Mouse (Mus musculus) thymus, adult 2 months (tissue): Measurements from ENCODE around the gene Tent4b. TPM values are rescaled to one million over a fixed set of nuclear protein-coding genes. Genes with fewer than 3 reads are reported as not detected.

Experiments
- DNase-seq: peaks from one replicate; pipeline ENCODE4 v3.0.0; 2021
- H3K27ac ChIP-seq: fragments of 200-500 bp; 2 replicates; pipeline ENCODE4 v1.5.1; 2012; ENCODE audit warnings: low read length, control low read depth; ENCODE audit not compliant: control insufficient read depth, insufficient read depth
- H3K27me3 ChIP-seq: fragments of 200-500 bp; 2 replicates; pipeline ENCODE4 v1.6.1; 2012; ENCODE audit warnings: mild to moderate bottlenecking, low read length, moderate library complexity, mixed read lengths; ENCODE audit not compliant: control insufficient read depth, insufficient read depth
- H3K36me3 ChIP-seq: fragments of 200-500 bp; 2 replicates; pipeline ENCODE4 v1.6.1; 2012; ENCODE audit warnings: mild to moderate bottlenecking, low read length, moderate library complexity; ENCODE audit not compliant: control insufficient read depth, insufficient read depth
- H3K4me1 ChIP-seq: fragments of 200-500 bp; replicated peaks from 2 replicates; pipeline ENCODE4 v1.6.1; 2012; ENCODE audit warnings: low read length; ENCODE audit not compliant: control insufficient read depth, insufficient read depth
- H3K4me3 ChIP-seq: fragments of 200-500 bp; 2 replicates; pipeline ENCODE4 v1.5.1; 2012; ENCODE audit warnings: mild to moderate bottlenecking, low read length, control low read depth, moderate library complexity; ENCODE audit not compliant: control insufficient read depth, insufficient read depth
- CTCF ChIP-seq: fragments of 200-500 bp; IDR thresholded peaks from 2 replicates; pipeline ENCODE4 v1.5.1; 2012; ENCODE audit warnings: mild to moderate bottlenecking, control low read depth, low read length, moderate library complexity, borderline replicate concordance; ENCODE audit not compliant: control insufficient read depth, poor library complexity, insufficient read depth; ENCODE audit errors: extremely low read depth
- POLR2A ChIP-seq: fragments of 200-500 bp; IDR thresholded peaks from 2 replicates; pipeline ENCODE4 v1.6.1; 2012; ENCODE audit warnings: mild to moderate bottlenecking, low read length, control low read depth, moderate library complexity; ENCODE audit not compliant: control insufficient read depth, poor library complexity, insufficient read depth; ENCODE audit errors: extremely low read depth
- WGBS: fragments of 180-500 bp; shearing (Covaris S2); methylation state at CpG from one replicate; pipeline ENCODE4 v1.1.7; 2018; 5-methylcytosine and 5-hydroxymethylcytosine counted together
- polyA plus RNA-seq: library from polyadenylated mRNA; depleted of rRNA; stranded (reverse); fragments of >200 nt; gene quantifications from 2 replicates; pipeline ENCODE4 v1.2.3, GENCODE M21; 2012

Gene Tent4b
- polyA plus RNA-seq, 1 experiment: 34.1 TPM

GRCm38 (mm10) chr8:88282684-88283083 is 83.7 kb downstream of the Tent4b start:
- WGBS: 36% methylated on average over 8 of the region's 8 CpGs
- H3K27ac ChIP-seq: no peak overlapping the region
- no peak for TF ChIP-seq CTCF
- no peak for TF ChIP-seq POLR2A
- H3K4me3 ChIP-seq: no peak overlapping the region
- H3K27me3 ChIP-seq: no peaks in the 10 kb centered on the region
- no peak for DNase-seq
- no peaks in the 10 kb centered on the region for H3K36me3 ChIP-seq
- peaks cover 26% of the 10 kb centered on the region for H3K4me1 ChIP-seq

DNA sequence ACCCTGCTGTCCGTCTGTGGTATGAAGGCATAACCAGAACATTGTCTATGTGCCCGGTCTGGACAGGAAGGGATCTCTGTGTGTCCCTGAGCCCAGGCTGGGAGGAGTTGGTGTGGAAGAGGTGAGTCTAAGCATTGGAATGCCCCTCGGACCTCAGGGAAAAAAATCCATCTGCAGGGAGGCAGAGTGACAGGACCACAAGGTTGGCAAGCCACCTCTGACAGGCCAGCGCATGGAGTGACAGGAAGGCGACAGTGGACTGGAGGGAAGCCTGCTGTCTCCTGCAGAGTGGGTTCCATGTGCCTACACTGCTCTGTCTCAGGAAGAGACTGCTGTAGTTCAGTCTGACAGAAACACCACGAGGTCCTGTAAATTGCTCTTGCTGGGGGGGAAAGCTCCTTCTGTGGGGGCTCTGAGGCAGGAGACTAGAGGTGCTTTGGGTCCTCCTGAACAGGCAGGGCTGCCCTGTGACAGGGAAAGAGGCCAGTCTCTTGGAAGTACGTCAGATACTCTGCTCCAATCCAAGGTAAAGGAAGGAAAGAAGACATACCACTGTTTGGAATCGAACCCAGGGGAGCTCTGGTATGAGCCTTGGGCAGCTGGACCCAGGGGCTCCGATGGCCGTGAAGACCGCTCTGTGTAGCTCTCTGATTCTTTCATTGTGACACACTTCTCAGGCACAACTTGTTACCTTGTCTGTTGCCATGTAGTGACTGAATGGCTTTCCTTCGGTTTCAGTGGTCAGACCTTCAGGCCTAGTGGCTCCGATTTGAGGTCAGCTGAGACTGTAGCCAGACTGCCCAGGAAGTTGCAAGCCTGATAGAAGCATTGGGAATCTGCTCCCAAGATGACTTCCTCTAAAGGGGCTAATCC is 84.5 kb downstream of the Tent4b start:
- no peak overlapping the region for H3K4me3 ChIP-seq
- no peak for DNase-seq
- H3K36me3 ChIP-seq: no peaks in the 10 kb centered on the region
- H3K27me3 ChIP-seq: no peaks in the 10 kb centered on the region
- TF ChIP-seq CTCF (no peak), POLR2A (no peak)
- peaks cover 34% of the 10 kb centered on the region for H3K4me1 ChIP-seq
- no peak overlapping the region for H3K27ac ChIP-seq
- WGBS: 90% methylated on average over 13 of the region's 13 CpGs

GRCm38 (mm10) chr8:88284738-88285137 is 85.7 kb downstream of the Tent4b start:
- peaks cover 38% of the 10 kb centered on the region for H3K4me1 ChIP-seq
- H3K36me3 ChIP-seq: no peaks in the 10 kb centered on the region
- H3K4me3 ChIP-seq: no peak overlapping the region
- 91% methylated on average over 7 of the region's 7 CpGs for WGBS
- no peaks in the 10 kb centered on the region for H3K27me3 ChIP-seq
- no peak for DNase-seq
- TF ChIP-seq POLR2A: no peak
- TF ChIP-seq CTCF: no peak
- H3K27ac ChIP-seq: no peak overlapping the region

DNA sequence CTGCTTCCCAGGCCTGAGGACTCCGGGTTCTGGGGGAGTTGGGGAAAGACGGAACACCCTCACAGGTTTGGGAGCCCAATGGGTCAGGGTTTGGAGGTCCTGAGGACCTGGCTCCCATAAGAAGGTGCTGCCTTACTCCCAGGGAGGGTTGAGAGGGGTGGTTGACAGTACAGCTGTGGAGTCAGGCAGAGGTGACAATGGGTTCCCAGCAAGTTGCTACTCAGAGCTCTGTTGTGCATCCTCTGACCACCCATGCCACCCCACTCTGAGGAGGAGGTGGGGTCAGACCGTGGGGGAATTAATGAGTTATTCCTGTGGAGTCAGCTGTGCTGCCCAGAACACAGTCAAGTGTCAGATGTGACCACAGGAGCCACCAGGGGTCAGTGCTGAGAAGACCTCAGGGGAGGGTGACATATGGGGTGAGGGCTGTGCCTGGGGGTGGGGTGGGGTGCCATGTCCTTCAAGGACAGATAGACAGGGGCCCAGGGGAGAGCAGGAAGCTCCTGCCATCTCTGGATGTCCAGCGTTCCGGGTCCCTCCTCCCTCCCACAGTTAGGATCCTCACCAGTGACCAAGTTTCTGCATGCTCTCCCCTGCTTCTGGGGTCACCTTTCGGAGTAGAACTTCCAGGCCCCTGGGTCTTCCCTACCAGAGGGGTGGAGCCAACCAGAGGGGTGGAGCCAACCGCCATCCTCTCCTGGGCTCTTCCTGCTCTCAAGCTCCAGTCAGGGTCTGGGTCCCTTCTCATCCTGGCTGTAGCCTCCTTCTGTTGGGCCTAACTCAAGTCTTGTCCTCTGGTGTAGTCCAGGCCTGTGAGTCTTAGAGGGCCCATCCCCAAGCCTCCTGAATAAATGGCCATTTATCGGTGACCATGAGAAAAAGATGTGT is 86.7 kb downstream of the Tent4b start:
- WGBS: 88% methylated on average over 8 of the region's 8 CpGs
- Histone ChIP-seq H3K36me3 (no peaks in the 10 kb centered on the region), H3K4me1 (peaks cover 46% of the 10 kb centered on the region), H3K27ac (no peak overlapping the region), H3K4me3 (no peak overlapping the region), H3K27me3 (no peaks in the 10 kb centered on the region)
- DNase-seq: peak; percentile 50
- no peak for TF ChIP-seq CTCF
- TF ChIP-seq POLR2A: no peak

DNA sequence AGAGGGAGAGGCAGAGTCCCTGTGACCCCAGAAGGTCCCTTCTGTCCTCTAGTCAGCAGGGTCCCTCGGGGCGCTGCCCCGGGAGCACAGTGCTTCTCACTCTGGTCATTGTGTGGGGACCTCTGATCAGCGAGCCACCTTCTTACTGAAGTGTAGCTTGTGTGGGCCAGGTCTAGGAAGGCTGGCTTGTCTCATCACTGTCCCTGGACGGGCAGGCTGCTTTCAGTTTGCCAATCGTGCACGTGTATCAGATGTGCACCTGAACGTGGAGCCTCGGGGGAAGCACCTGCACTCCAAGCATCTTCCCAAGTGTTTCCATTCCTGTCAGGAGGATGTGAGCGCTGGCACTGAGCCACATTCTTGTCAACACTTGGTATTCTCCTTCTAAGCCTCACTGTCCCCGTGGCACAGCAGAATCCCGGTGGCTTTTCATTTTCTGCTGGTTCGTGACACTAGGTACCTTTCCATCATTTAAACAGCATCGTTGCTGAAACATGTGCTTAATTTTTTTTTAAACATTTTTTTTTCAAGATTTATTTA is 87.5 kb downstream of the Tent4b start:
- H3K27me3 ChIP-seq: no peaks in the 10 kb centered on the region
- DNase-seq: no peak
- no peak overlapping the region for H3K27ac ChIP-seq
- no peaks in the 10 kb centered on the region for H3K36me3 ChIP-seq
- TF ChIP-seq POLR2A (no peak), CTCF (no peak)
- H3K4me3 ChIP-seq: no peak overlapping the region
- H3K4me1 ChIP-seq: peaks cover 54% of the 10 kb centered on the region
- WGBS: 82% methylated on average over 14 of the region's 14 CpGs

- TF ChIP-seq CTCF (no peak), POLR2A (0 out of 2 replicates have a peak, but pooled peaks have one; percentile 30)
- Histone ChIP-seq H3K27me3 (no peaks in the 10 kb centered on the region), H3K4me3 (peak overlapping the region; percentile 61), H3K4me1 (peaks cover 75% of the 10 kb centered on the region), H3K27ac (peak overlapping the region; percentile 98), H3K36me3 (no peaks in the 10 kb centered on the region)
- WGBS: 8% methylated on average over 12 of the region's 12 CpGs
- peak; percentile 73 for DNase-seq
Observed at GRCm38 (mm10) chr8:88288622-88289242, 89.7 kb downstream of the Tent4b start.
